Mouse (Mus musculus) ES-E14 (cell line): Measurements from ENCODE around the gene Fam222b. TPM values are rescaled to one million over a fixed set of nuclear protein-coding genes. Genes with fewer than 3 reads are reported as not detected.

Source experiments
- DNase-seq: peaks from one replicate; pipeline ENCODE4 v3.0.0-alpha.2; 2013; ENCODE audit warnings: low read depth, low spot score
- H3K27ac ChIP-seq: 2 replicates; pipeline ENCODE4 v1.5.1; 2012; ENCODE audit warnings: low read depth, mild to moderate bottlenecking, low read length, moderate library complexity, mixed read lengths; ENCODE audit not compliant: poor library complexity, insufficient read depth, severe bottlenecking
- H3K36me3 ChIP-seq: 2 replicates; pipeline ENCODE4 v1.6.1; 2012; ENCODE audit warnings: mild to moderate bottlenecking, low read length, moderate library complexity, mixed read lengths; ENCODE audit not compliant: control insufficient read depth, poor library complexity, insufficient read depth, severe bottlenecking
- H3K4me1 ChIP-seq, 2 experiments: fragments of 150-350 bp in 1 of 2; sonication (generic) in 1 of 2; 2 replicates each; pipeline ENCODE4 v1.6.1; 2012; ENCODE audit warnings: low read length in 2 of 2, mild to moderate bottlenecking in 1 of 2, mixed read lengths in 1 of 2; ENCODE audit not compliant: control insufficient read depth in 2 of 2, insufficient read depth in 2 of 2, poor library complexity in 1 of 2
- H3K4me3 ChIP-seq, 2 experiments: fragments of 150-350 bp in 1 of 2; sonication (generic) in 1 of 2; 2 replicates each; pipeline ENCODE4 v1.5.1; 2012; ENCODE audit warnings: low read length in 2 of 2, low read depth in 1 of 2, mild to moderate bottlenecking in 1 of 2, mixed read lengths in 1 of 2; ENCODE audit not compliant: insufficient read depth in 1 of 2, poor library complexity in 1 of 2, severe bottlenecking in 1 of 2
- H3K9ac ChIP-seq: 2 replicates; pipeline ENCODE4 v1.6.1; 2012; ENCODE audit warnings: low read depth, mild to moderate bottlenecking, low read length, mixed read lengths; ENCODE audit not compliant: poor library complexity, insufficient read depth, severe bottlenecking
- H3K9me3 ChIP-seq: fragments of 150-350 bp; sonication (generic); 2 replicates; pipeline ENCODE4 v1.6.1; 2012; ENCODE audit warnings: low read depth, mild to moderate bottlenecking, low read length; ENCODE audit not compliant: control insufficient read depth, insufficient read depth
- CHD2 ChIP-seq: IDR thresholded peaks from 2 replicates; pipeline ENCODE4 v1.6.1; 2014; ENCODE audit warnings: mild to moderate bottlenecking, low read depth, low read length, inconsistent platforms
- HCFC1 ChIP-seq: IDR thresholded peaks from 2 replicates; pipeline ENCODE4 v1.6.1; 2012; ENCODE audit warnings: low read length, inconsistent platforms, borderline replicate concordance; ENCODE audit not compliant: insufficient read depth
- MAFK ChIP-seq: IDR thresholded peaks from 2 replicates; pipeline ENCODE4 v1.6.1; 2014; ENCODE audit warnings: mild to moderate bottlenecking, low read depth, low read length, inconsistent platforms; ENCODE audit not compliant: insufficient read depth
- ZC3H11A ChIP-seq: IDR thresholded peaks from 2 replicates; pipeline ENCODE4 v1.6.1; 2012; ENCODE audit warnings: low read depth, mild to moderate bottlenecking, inconsistent platforms, low read length, borderline replicate concordance
- ZNF384 ChIP-seq: IDR thresholded peaks from 2 replicates; pipeline ENCODE4 v1.6.1; 2012; ENCODE audit warnings: low read depth, low read length, inconsistent platforms
- in situ Hi-C, 2 experiments: fragments of 600-800 bp; cut with MboI; formaldehyde crosslinking; loops; one replicate each; pipeline ENCODE4 v1.15.1; 2025; ENCODE audit warnings: low sequenced_read_pairs in 2 of 2, inconsistent platforms in 1 of 2; ENCODE audit not compliant: unreplicated experiment in 2 of 2
- total RNA-seq: library from RNA; depleted of rRNA; stranded (reverse); fragments of 300-350 nt; gene quantifications from 2 replicates; pipeline ENCODE4 v1.2.3, GENCODE M21; 2012

The Fam222b gene
- total RNA-seq, 1 experiment, result 11.7 TPM

DNA sequence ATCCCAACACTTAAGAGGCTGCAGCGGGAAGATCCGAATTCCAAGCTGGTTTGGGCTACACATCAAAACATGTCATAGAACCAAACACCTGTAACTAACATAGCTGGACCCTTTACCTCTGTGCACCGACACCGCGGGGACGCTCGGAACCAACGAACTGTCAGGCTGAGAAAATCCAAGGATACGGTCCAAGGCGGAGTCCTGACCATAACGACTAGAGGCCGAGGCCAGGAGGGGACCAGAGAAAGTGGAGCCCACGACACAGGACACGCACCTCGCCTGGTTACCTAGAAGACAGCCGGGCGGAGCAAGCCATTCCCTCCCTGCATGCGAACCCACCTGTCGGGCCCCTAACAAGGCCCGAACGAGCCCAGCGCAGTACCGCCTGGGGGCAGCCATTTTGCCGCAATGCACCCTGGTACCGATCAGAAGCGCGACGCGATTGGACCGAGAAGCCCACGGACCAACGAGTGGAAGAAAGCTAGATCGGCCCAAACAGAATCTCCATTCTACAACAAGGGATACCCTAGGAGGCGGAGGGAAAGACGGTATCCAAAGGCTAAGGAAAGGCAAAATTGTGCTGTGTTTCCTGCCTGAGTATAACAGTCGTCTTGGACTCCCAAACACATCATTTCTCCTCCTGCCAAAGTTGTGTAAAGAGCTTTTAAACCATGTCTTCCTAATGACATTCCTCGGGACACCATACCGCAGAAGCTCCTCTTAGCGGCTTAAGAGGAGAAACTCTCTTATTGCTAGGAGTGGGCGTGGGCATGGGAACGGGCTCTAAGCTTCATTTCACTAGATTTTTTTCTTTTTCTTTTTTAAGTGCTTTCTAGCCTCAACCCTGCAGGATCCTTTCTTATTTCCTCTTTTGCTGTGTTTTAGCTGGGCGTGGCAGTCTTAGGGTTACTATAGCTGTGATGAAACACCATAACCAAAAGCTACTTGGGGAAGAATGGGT lies 14.2 kb upstream of the Fam222b start, which contains the start of gene Eral1:
Eral1 (minus strand) TSS at position 423 of the 961 bp plus-strand sequence.
- no peaks in the 10 kb centered on the region for H3K9me3 ChIP-seq
- H3K36me3 ChIP-seq, result peaks cover 2% of the 10 kb centered on the region; the same call in 1 of the 2 replicates
- H3K4me1 ChIP-seq, result peaks cover 0 to 3% of the 10 kb centered on the region in 2 experiments; a peak in 1 of 4 replicates
- H3K9ac ChIP-seq, result peak within 1 kb of the TSS; percentile 98
- peak; percentile 76 for TF ChIP-seq HCFC1
- TF ChIP-seq CHD2, result no peak
- peak; percentile 79 for DNase-seq
- H3K4me3 ChIP-seq, result peak within 1 kb of the TSS; percentile 93 to 98
- H3K27ac ChIP-seq, result peak within 1 kb of the TSS; percentile 43; the same call in 1 of the 2 replicates
- in situ Hi-C loops, result no loop called here

DNA sequence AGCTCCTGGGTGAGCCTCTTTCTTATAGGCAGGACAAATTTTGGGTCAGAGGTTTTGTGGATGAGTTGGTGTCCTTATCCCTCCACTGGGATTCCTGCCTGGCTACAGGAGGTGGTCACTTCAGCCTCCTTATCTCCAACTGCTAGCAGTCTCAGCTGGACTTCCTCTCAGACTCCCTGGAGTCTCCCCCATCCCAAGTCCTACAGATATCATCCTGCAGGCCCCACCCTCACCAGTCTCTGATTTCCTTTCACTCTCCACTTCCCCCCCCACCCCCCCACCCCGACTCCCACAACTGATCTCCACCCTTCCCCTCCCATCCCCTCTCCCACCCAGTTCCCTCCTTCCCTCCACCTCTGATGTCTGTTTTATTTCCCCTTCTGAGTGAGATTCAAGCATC lies 10.9 kb upstream of the Fam222b start:
- Histone ChIP-seq H3K9me3 (no peaks in the 10 kb centered on the region), H3K4me1 (peaks cover 0 to 3% of the 10 kb centered on the region in 2 experiments; a peak in 1 of 4 replicates), H3K36me3 (no peaks in the 10 kb centered on the region), H3K9ac (no peak overlapping the region), H3K4me3 (no peak overlapping the region), H3K27ac (no peak overlapping the region)
- TF ChIP-seq HCFC1 (no peak), CHD2 (no peak), ZC3H11A (no peak), MAFK (no peak)
- in situ Hi-C loops, result no loop called here
- DNase-seq, result no peak

DNA sequence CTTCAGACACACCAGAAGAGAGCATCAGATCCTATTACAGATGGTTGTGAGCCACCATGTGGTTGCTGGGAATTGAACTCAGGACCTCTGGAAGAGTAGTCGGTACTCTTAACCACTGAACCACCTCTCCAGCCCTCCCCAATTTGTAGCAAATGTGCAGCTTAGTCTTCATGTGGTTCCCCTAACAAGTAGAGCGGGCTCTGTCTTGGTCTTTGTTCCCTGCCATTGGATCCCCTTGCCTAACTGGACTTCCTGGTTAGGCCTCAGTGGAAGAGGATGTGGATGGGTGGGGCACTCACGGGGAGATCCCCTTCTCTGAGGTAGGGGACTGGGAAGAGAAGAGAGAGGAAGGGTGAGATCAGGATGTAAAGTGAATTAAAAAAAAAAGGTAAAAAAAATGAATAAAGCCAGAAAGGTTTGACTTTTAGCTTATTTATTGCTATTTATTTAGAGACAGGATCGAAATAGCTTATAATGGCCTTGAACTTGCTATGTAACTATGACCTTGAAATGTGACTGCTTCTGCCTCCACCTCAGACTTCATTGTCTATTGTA lies 7.5 kb upstream of the Fam222b start:
- Histone ChIP-seq H3K27ac (no peak overlapping the region), H3K4me1 (peaks cover 0 to 3% of the 10 kb centered on the region in 2 experiments; a peak in 1 of 4 replicates), H3K9me3 (no peaks in the 10 kb centered on the region), H3K4me3 (no peak overlapping the region), H3K36me3 (no peaks in the 10 kb centered on the region), H3K9ac (no peak overlapping the region)
- DNase-seq, result no peak
- in situ Hi-C loops, result no loop called here
- TF ChIP-seq HCFC1, result no peak
- TF ChIP-seq ZNF384, result no peak
- no peak for TF ChIP-seq MAFK
- TF ChIP-seq ZC3H11A, result no peak
- TF ChIP-seq CHD2, result no peak

DNA sequence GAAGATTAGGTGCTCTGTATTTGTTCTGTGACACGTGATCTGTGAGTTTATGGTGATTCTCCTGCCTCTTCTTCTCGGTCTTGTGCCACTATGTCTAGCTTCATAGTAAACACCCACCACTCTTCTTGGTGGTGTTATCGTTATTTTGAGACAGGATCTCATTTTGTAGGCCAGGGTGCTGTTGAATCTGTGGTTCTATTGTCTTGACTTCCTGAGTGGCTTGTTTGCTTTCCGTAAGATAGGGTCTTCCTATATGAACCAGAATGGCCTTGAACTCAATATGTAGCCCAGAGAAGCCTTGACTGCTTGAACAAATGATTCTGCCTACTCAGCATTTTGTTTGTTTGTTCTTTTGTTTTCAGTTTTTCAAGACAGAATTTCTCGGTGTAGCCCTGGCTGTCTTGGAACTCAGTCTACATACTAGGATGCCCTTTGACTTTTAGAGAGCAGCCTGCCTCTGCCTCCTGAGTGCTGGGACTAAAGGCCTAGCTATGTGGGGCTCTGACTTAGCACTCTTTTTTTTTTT lies 6.6 kb upstream of the Fam222b start:
- Histone ChIP-seq H3K4me3 (no peak overlapping the region), H3K36me3 (no peaks in the 10 kb centered on the region), H3K9me3 (no peaks in the 10 kb centered on the region), H3K9ac (no peak overlapping the region), H3K27ac (no peak overlapping the region), H3K4me1 (peaks cover 0 to 3% of the 10 kb centered on the region in 2 experiments; a peak in 1 of 4 replicates)
- TF ChIP-seq MAFK, result peak; percentile 94
- TF ChIP-seq ZNF384, result no peak
- no peak for DNase-seq
- in situ Hi-C loops, result no loop called here
